Mouse (Mus musculus) hindbrain, postnatal 0 days (tissue): ENCODE measurements at regions not wholly inside any gene's neighbourhood (a gene's known extent, or its start where the extent isn't known, plus 50 kb on each side); places are given as distances from the start of the nearest gene placed in this dataset.
A peak's percentile ranks its signal among the peaks of the same experiment; 100 is the strongest.

Source experiments
- ATAC-seq: fragments of 200-750 bp; cut with Nextera tagmentation; 2 replicates; pipeline ENCODE4 v1.8.0; 2017; ENCODE audit warnings: mild to moderate bottlenecking, moderate TSS enrichment, moderate library complexity
- DNase-seq: peaks from one replicate; pipeline ENCODE4 v3.0.0-alpha.2; 2015; ENCODE audit warnings: low spot score
- H3K27ac ChIP-seq: fragments of 300-500 bp; sonication (generic); 2 replicates; pipeline ENCODE4 v1.5.1; 2014; ENCODE audit warnings: mild to moderate bottlenecking
- H3K27me3 ChIP-seq: fragments of 300-500 bp; sonication (generic); 2 replicates; pipeline ENCODE4 v1.6.1; 2014; ENCODE audit warnings: low read length, mixed read lengths; ENCODE audit not compliant: insufficient read depth
- H3K36me3 ChIP-seq: fragments of 300-500 bp; sonication (generic); 2 replicates; pipeline ENCODE4 v1.6.1; 2014; ENCODE audit warnings: low read length, mixed read lengths; ENCODE audit not compliant: insufficient read depth
- H3K4me1 ChIP-seq: fragments of 300-500 bp; sonication (generic); 2 replicates; pipeline ENCODE4 v1.6.1; 2014; ENCODE audit warnings: antibody characterized with exemption, low read length, mixed read lengths; ENCODE audit not compliant: insufficient read depth
- H3K4me2 ChIP-seq: fragments of 300-500 bp; sonication (generic); 2 replicates; pipeline ENCODE4 v1.6.1; 2014; ENCODE audit warnings: low read depth, mild to moderate bottlenecking, low read length, moderate library complexity, mixed read lengths
- H3K4me3 ChIP-seq: fragments of 300-500 bp; sonication (generic); 2 replicates; pipeline ENCODE4 v1.5.1; 2014; ENCODE audit warnings: low read length
- H3K9ac ChIP-seq: fragments of 300-500 bp; sonication (generic); replicated peaks from 2 replicates; pipeline ENCODE4 v1.6.1; 2014; ENCODE audit warnings: mild to moderate bottlenecking, low read length, moderate library complexity, mixed read lengths
- H3K9me3 ChIP-seq: fragments of 300-500 bp; sonication (generic); 2 replicates; pipeline ENCODE4 v1.6.1; 2016; ENCODE audit warnings: low read length, mixed read lengths
- CTCF ChIP-seq: IDR thresholded peaks from 2 replicates; pipeline ENCODE4 v1.5.1; 2016; ENCODE audit warnings: antibody characterized with exemption, control low read depth, low read depth
- WGBS: fragments of 180-500 bp; shearing (Covaris S2); extraction: QIAGEN DNeasy Blood & Tissue Kit; methylation state at CpG from one replicate; pipeline ENCODE4 v1.1.7; 2014; 5-methylcytosine and 5-hydroxymethylcytosine counted together

DNA sequence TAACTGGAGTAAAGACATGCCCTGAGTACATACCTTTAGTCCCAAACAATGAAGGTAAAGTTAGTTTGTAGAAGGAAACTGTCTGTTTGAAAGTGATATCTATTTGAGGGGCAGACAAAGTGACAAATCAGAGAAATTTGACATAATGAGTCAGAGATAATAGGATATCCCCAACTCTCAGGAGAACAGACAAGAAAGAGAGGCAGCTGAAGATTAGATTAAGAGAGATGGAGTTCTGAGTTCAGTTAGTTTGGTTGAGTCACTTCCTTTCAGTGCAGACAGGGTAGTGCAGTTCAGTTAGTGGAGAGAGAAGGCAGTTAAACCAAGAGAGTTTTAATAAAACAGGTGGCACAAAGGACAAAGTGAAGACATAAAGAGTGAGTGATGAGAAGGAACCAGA, 477.4 kb upstream of the Diaph2 start:
- no peaks in the 10 kb centered on the region for H3K36me3 ChIP-seq
- ATAC-seq, result no peak
- H3K4me2 ChIP-seq, result no peak overlapping the region
- no peak for DNase-seq
- H3K9ac ChIP-seq, result no peak overlapping the region
- no peak overlapping the region for H3K4me3 ChIP-seq
- no peak overlapping the region for H3K27ac ChIP-seq
- no peaks in the 10 kb centered on the region for H3K9me3 ChIP-seq
- H3K4me1 ChIP-seq, result no peaks in the 10 kb centered on the region
- H3K27me3 ChIP-seq, result no peaks in the 10 kb centered on the region
- no peak for TF ChIP-seq CTCF

DNA sequence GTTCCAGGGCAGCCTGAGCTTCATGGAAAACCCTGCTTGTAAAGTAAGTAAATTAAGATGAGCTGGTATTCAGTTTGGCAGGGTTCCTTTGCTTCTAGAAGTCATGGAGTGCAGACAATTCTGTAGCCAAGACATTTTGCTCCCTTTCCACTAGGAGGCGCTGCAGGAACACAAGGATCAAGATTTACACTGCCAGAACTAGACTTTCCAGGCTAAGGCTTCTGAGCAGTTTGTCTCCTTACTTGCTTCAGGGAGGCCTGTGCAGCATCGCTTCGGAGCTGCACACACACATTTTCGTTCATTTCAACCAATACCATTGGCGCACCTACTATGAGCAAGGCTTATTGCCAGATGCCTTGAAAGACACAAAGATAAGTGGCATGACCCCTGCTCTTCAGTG, 445.6 kb upstream of the Diaph2 start:
- no peaks in the 10 kb centered on the region for H3K36me3 ChIP-seq
- H3K4me3 ChIP-seq, result no peak overlapping the region
- peak; percentile 83 for TF ChIP-seq CTCF
- 42% methylated on average over 5 of the region's 5 CpGs for WGBS
- H3K27ac ChIP-seq, result no peak overlapping the region
- H3K9ac ChIP-seq, result no peak overlapping the region
- no peak for ATAC-seq
- no peaks in the 10 kb centered on the region for H3K9me3 ChIP-seq
- peak; percentile 82 for DNase-seq
- no peaks in the 10 kb centered on the region for H3K4me1 ChIP-seq
- H3K27me3 ChIP-seq, result no peaks in the 10 kb centered on the region
- H3K4me2 ChIP-seq, result no peak overlapping the region

GRCm38 (mm10) chrX:129309380-129309779, 440.2 kb upstream of the Diaph2 start:
- Histone ChIP-seq H3K4me2 (no peak overlapping the region), H3K27me3 (no peaks in the 10 kb centered on the region), H3K4me1 (no peaks in the 10 kb centered on the region), H3K27ac (no peak overlapping the region), H3K36me3 (no peaks in the 10 kb centered on the region), H3K4me3 (no peak overlapping the region), H3K9ac (no peak overlapping the region), H3K9me3 (no peaks in the 10 kb centered on the region)
- no peak for TF ChIP-seq CTCF
- ATAC-seq, result no peak
- DNase-seq, result no peak

DNA sequence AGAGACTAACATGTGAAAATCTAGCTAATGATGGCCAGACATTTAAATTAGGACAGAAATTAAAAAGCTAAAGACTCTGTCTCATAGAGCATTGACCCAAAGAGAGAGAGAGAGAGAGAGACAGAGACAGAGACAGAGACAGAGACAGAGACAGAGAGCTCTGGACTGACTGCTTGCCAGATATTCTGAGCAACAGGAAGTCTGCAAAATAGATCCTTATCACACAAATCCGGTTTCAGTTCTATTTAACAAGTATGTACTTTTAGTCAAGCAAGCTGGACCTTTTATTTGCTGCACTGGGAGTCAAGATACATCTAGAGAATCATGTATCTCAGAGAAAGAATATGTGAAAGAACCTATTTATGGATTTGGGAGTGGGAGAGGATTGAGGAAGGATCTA, 420.1 kb upstream of the Diaph2 start:
- no peaks in the 10 kb centered on the region for H3K27me3 ChIP-seq
- no peaks in the 10 kb centered on the region for H3K36me3 ChIP-seq
- H3K4me1 ChIP-seq, result no peaks in the 10 kb centered on the region
- 53% methylated on average over 1 of the region's 1 CpGs for WGBS
- ATAC-seq (no peak), DNase-seq (no peak)
- no peak overlapping the region for H3K27ac ChIP-seq
- H3K4me2 ChIP-seq, result no peak overlapping the region
- H3K4me3 ChIP-seq, result no peak overlapping the region
- no peak overlapping the region for H3K9ac ChIP-seq
- TF ChIP-seq CTCF, result no peak
- no peaks in the 10 kb centered on the region for H3K9me3 ChIP-seq

DNA sequence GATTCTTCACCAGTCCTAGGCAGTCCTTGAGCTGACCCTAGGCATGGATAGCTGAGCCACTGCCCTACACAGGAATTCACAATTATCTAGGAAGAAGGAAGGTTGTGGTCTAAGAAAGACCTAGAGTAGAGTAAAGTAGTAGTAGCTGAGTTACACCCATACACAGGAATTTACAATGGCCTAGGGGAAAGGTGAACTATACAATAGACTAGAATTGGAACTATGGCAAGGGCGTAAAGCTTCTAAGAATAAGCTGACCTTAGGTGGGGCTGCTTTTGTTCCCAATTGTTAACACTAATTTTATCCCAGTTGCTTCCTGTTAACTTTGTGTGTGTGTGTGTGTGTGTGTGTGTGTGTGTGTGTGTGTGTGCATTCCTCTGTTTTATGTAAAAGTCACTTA, 416.7 kb upstream of the Diaph2 start:
- H3K4me2 ChIP-seq, result no peak overlapping the region
- H3K9ac ChIP-seq, result no peak overlapping the region
- no peak for ATAC-seq
- no peak overlapping the region for H3K4me3 ChIP-seq
- WGBS, result 90% methylated on average over 1 of the region's 1 CpGs
- no peak overlapping the region for H3K27ac ChIP-seq
- no peak for DNase-seq
- no peaks in the 10 kb centered on the region for H3K9me3 ChIP-seq
- H3K36me3 ChIP-seq, result no peaks in the 10 kb centered on the region
- no peaks in the 10 kb centered on the region for H3K27me3 ChIP-seq
- H3K4me1 ChIP-seq, result no peaks in the 10 kb centered on the region
- TF ChIP-seq CTCF, result no peak
